Mouse (Mus musculus) neutrophil, adult 83 days (primary cell): ENCODE data around the gene Slc39a7. TPM values are rescaled to one million over a fixed set of nuclear protein-coding genes. Genes with fewer than 3 reads are reported as not detected.

Experiments
- total RNA-seq, 2 experiments: library from RNA; stranded (reverse); gene quantifications; one replicate each; pipeline ENCODE4 v1.2.4; 2023

Gene Slc39a7
- total RNA-seq: 10 to 100 TPM; 60.8 to 68.3 TPM

GRCm38 (mm10) chr17:34031465-34032173 lies at the start of gene Slc39a7, which contains the start of gene Rxrb:
Gene Slc39a7, minus strand, starts transcription at chr17:34031682.
Gene Rxrb, plus strand, starts transcription at chr17:34031812.

GRCm38 (mm10) chr17:34038878-34039561 lies 7.5 kb upstream of the Slc39a7 start, which contains the start of gene Col11a2:
Gene Col11a2, plus strand, starts transcription at chr17:34039437.

GRCm38 (mm10) chr17:34027656-34028223 lies 3.7 kb downstream of the Slc39a7 start, which contains the start of gene H2-Ke6:
Gene H2-Ke6, minus strand, starts transcription at chr17:34028060.

GRCm38 (mm10) chr17:34024317-34024821 lies 7.1 kb downstream of the Slc39a7 start, which contains the start of gene Ring1:
Gene Ring1, minus strand, starts transcription at chr17:34024680.

GRCm38 (mm10) chr17:34000150-34000537 lies 31.3 kb downstream of the Slc39a7 start, which contains the start of gene H2-K1:
Gene H2-K1, minus strand, starts transcription at chr17:34000347.

Other genes starting within 250 kb of the Slc39a7 start
- 1 to 10 TPM; 1.9 to 2.0 TPM for gene Angptl4, start 249.9 kb downstream of the Slc39a7 start, total RNA-seq
- 1 to 10 TPM; 4.7 to 6.3 TPM for gene Kank3, start 221.2 kb downstream of the Slc39a7 start, total RNA-seq
- gene Rps28, start 207.1 kb downstream of the Slc39a7 start, total RNA-seq: 1,000 to 10,000 TPM; 1,192 to 1,292 TPM
- 100 to 1,000 TPM; 111 TPM for gene Ndufa7, start 207.1 kb downstream of the Slc39a7 start, total RNA-seq
- gene Cd320, start 188.6 kb downstream of the Slc39a7 start, total RNA-seq: 1 to 10 TPM; 1.4 to 1.6 TPM
- not detected for gene Gm7029, start 157.8 kb downstream of the Slc39a7 start, total RNA-seq
- gene Kifc1, start 141.0 kb downstream of the Slc39a7 start, total RNA-seq: 10 to 100 TPM; 43.5 to 51.2 TPM
- gene Platr17, start 126.5 kb downstream of the Slc39a7 start, total RNA-seq: under 1 TPM in 1 of 2 experiments, not detected in 1; 0.75 TPM
- gene Daxx, start 122.3 kb downstream of the Slc39a7 start, total RNA-seq: 10 to 100 TPM; 31.0 to 43.2 TPM
- 100 to 1,000 TPM; 223 to 251 TPM for gene Tapbp, start 115.8 kb downstream of the Slc39a7 start, total RNA-seq
- gene Zbtb22, start 115.8 kb downstream of the Slc39a7 start, total RNA-seq: 10 to 100 TPM; 33.5 to 33.8 TPM
- gene Rgl2, start 102.1 kb downstream of the Slc39a7 start, total RNA-seq: 100 to 1,000 TPM; 227 to 229 TPM
- 10 to 100 TPM; 47.8 to 54.5 TPM for gene Pfdn6, start 91.3 kb downstream of the Slc39a7 start, total RNA-seq
- gene Wdr46, start 91.0 kb downstream of the Slc39a7 start, total RNA-seq: 10 to 100 TPM; 21.7 to 22.4 TPM
- gene B3galt4, start 80.2 kb downstream of the Slc39a7 start, total RNA-seq: 10 to 100 TPM; 10.3 to 10.5 TPM
- gene Vps52, start 75.9 kb downstream of the Slc39a7 start, total RNA-seq: 10 to 100 TPM; 54.0 to 58.9 TPM
- gene Rps18, start 75.7 kb downstream of the Slc39a7 start, total RNA-seq: 100 to 1,000 TPM; 476 to 509 TPM
- 1,000 to 10,000 TPM; 1,097 to 1,101 TPM for gene H2-K1, start 31.3 kb downstream of the Slc39a7 start, total RNA-seq
- 10 to 100 TPM in 1 of 2 experiments, 1 to 10 TPM in 1; 8.4 to 13.9 TPM for gene Ring1, start 7.0 kb downstream of the Slc39a7 start, total RNA-seq
- gene H2-Ke6, start 3.6 kb downstream of the Slc39a7 start, total RNA-seq: 10 to 100 TPM; 59.9 to 61.3 TPM
- gene Rxrb, start 130 bp upstream of the Slc39a7 start, total RNA-seq: 10 to 100 TPM; 45.9 to 68.6 TPM
- 10 to 100 TPM; 16.6 to 17.7 TPM for gene Col11a2, start 7.8 kb upstream of the Slc39a7 start, total RNA-seq
- 1 to 10 TPM; 1.1 to 1.9 TPM for gene H2-Oa, start 60.7 kb upstream of the Slc39a7 start, total RNA-seq
- 10 to 100 TPM; 57.6 to 63.6 TPM for gene H2-DMa, start 87.9 kb upstream of the Slc39a7 start, total RNA-seq
- gene Brd2, start 91.0 kb upstream of the Slc39a7 start, total RNA-seq: 100 to 1,000 TPM; 215 to 218 TPM
- gene H2-DMb2, start 111.6 kb upstream of the Slc39a7 start, total RNA-seq: 10 to 100 TPM; 22.7 to 25.3 TPM
- gene H2-DMb1, start 121.4 kb upstream of the Slc39a7 start, total RNA-seq: 10 to 100 TPM; 33.3 to 51.5 TPM
- 10 to 100 TPM; 47.4 to 56.7 TPM for gene Tap1, start 155.9 kb upstream of the Slc39a7 start, total RNA-seq
- 10 to 100 TPM; 83.3 to 88.3 TPM for gene Psmb9, start 156.1 kb upstream of the Slc39a7 start, total RNA-seq
- gene Psmb8, start 166.0 kb upstream of the Slc39a7 start, total RNA-seq: 100 to 1,000 TPM in 1 of 2 experiments, 10 to 100 TPM in 1; 89.4 to 111 TPM
- 10 to 100 TPM; 79.7 to 84.6 TPM for gene Tap2, start 171.8 kb upstream of the Slc39a7 start, total RNA-seq
- 1 to 10 TPM; 1.7 to 1.9 TPM for gene H2-Ob, start 207.2 kb upstream of the Slc39a7 start, total RNA-seq
- 100 to 1,000 TPM in 1 of 2 experiments, 10 to 100 TPM in 1; 96.2 to 115 TPM for gene H2-Ab1, start 226.0 kb upstream of the Slc39a7 start, total RNA-seq